15 mouse cellular contexts compared by ENCODE assay signal in the genomic region with DNA sequence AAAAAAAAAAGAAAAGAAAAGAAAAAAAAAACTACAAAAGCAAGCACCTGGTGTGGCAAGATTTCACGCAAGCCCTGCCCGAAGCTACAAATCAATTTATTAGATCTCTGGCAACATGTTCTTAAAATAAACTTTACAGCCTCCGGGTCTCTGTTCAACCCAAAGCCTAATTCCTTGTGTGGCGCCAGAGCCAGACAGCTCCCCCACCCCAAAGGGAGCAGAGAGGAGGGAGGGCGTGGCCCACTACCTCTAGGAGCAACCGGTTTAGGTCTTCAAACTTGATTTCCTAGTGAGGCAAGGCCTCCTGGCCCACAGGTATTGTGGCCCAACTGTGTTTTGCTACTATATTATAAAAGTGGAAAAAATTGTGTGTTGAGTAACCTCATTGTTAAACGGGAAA. TPM values are rescaled to one million over a fixed set of nuclear protein-coding genes. Genes with fewer than 3 reads are reported as not detected.
DNase-seq lines count a peak whose midpoint lies in the region; ATAC-seq and TF ChIP-seq lines count a peak whose summit lies in the region.
"Had no signal": no experiment of that assay in that cellular context is flagged by ENCODE, and none has a peak within 500 bp of the region (broad histone marks: within the 10 kb centered on the region; RNA-seq: fewer than 3 reads in every experiment).

No protein-coding gene starts in this region.

- no peaks in the 10 kb centered on the region for H3K36me3 ChIP-seq in kidney, embryonic 15.5 days
- H3K36me3 ChIP-seq in embryonic facial prominence, embryonic 15.5 days = no peaks in the 10 kb centered on the region
- H3K36me3 ChIP-seq in limb, embryonic 13.5 days = no peaks in the 10 kb centered on the region
- no peaks in the 10 kb centered on the region for H3K36me3 ChIP-seq in midbrain, postnatal 0 days (ENCODE audit: insufficient read depth, low read length)
- H3K36me3 ChIP-seq: forebrain, embryonic 12.5 days; hindbrain, embryonic 15.5 days; liver, embryonic 15.5 days had no signal

- no peaks in the 10 kb centered on the region for H3K9me3 ChIP-seq in kidney, embryonic 15.5 days (replicated peaks)
- no peaks in the 10 kb centered on the region for H3K9me3 ChIP-seq in embryonic facial prominence, embryonic 15.5 days (replicated peaks)
- no peaks in the 10 kb centered on the region for H3K9me3 ChIP-seq in limb, embryonic 13.5 days
- H3K9me3 ChIP-seq in midbrain, postnatal 0 days (ENCODE audit: low read length) = no peaks in the 10 kb centered on the region
- H3K9me3 ChIP-seq: forebrain, embryonic 12.5 days; hindbrain, embryonic 15.5 days; liver, embryonic 15.5 days had no signal

- H3K4me2 ChIP-seq in kidney, embryonic 15.5 days = no peak overlapping the region
- no peak overlapping the region for H3K4me2 ChIP-seq in embryonic facial prominence, embryonic 15.5 days (replicated peaks)
- no peak overlapping the region for H3K4me2 ChIP-seq in limb, embryonic 13.5 days (replicated peaks)
- no peak overlapping the region for H3K4me2 ChIP-seq in midbrain, postnatal 0 days (ENCODE audit: low read depth, low read length, poor library complexity, severe bottlenecking)
- H3K4me2 ChIP-seq: forebrain, embryonic 12.5 days; hindbrain, embryonic 15.5 days; liver, embryonic 15.5 days had no signal

- no peak overlapping the region for H3K4me3 ChIP-seq in kidney, embryonic 15.5 days (replicated peaks)
- H3K4me3 ChIP-seq in embryonic facial prominence, embryonic 15.5 days (replicated peaks) = no peak overlapping the region
- no peak overlapping the region for H3K4me3 ChIP-seq in limb, embryonic 13.5 days
- no peak overlapping the region for H3K4me3 ChIP-seq in midbrain, postnatal 0 days (ENCODE audit: low read depth, low read length)
- H3K4me3 ChIP-seq: forebrain, embryonic 12.5 days; hindbrain, embryonic 15.5 days; liver, embryonic 15.5 days had no signal

- ATAC-seq in kidney, embryonic 15.5 days (replicated peaks; ENCODE audit: low FRiP score) = no peak
- peak; percentile 51; the same call in 1 of the 2 replicates for ATAC-seq in embryonic facial prominence, embryonic 15.5 days (ENCODE audit: insufficient number of reproducible peaks, low FRiP score, low TSS enrichment, low read depth)
- peak; percentile 58; the same call in 1 of the 2 replicates for ATAC-seq in limb, embryonic 13.5 days (ENCODE audit: low FRiP score, low read depth)
- no peak for ATAC-seq in midbrain, postnatal 0 days (ENCODE audit: low FRiP score)
- no peak for ATAC-seq in cerebellum, adult (ENCODE audit: insufficient number of reproducible peaks, low FRiP score, low TSS enrichment)

- WGBS in kidney, embryonic 15.5 days = 13% methylated on average over 7 of the region's 7 CpGs
- 14% methylated on average over 7 of the region's 7 CpGs for WGBS in embryonic facial prominence, embryonic 15.5 days
- WGBS in limb, embryonic 13.5 days = 4% methylated on average over 7 of the region's 7 CpGs
- 38% methylated on average over 7 of the region's 7 CpGs for WGBS in midbrain, postnatal 0 days

- H3K9ac ChIP-seq in kidney, embryonic 15.5 days = no peak overlapping the region
- no peak overlapping the region for H3K9ac ChIP-seq in embryonic facial prominence, embryonic 15.5 days
- no peak overlapping the region for H3K9ac ChIP-seq in limb, embryonic 13.5 days
- H3K9ac ChIP-seq in midbrain, postnatal 0 days (replicated peaks; ENCODE audit: low read length, poor library complexity, severe bottlenecking) = no peak overlapping the region
- H3K9ac ChIP-seq: forebrain, embryonic 12.5 days; hindbrain, embryonic 15.5 days; liver, embryonic 15.5 days had no signal

- H3K27ac ChIP-seq in kidney, embryonic 15.5 days = peak overlapping the region; percentile 32
- H3K27ac ChIP-seq in embryonic facial prominence, embryonic 15.5 days (replicated peaks) = no peak overlapping the region
- H3K27ac ChIP-seq in limb, embryonic 13.5 days = peak overlapping the region; percentile 23; the same call in 1 of the 2 replicates
- H3K27ac ChIP-seq in midbrain, postnatal 0 days (ENCODE audit: low read depth, low read length) = no peak overlapping the region
- H3K27ac ChIP-seq: forebrain, embryonic 12.5 days; hindbrain, embryonic 15.5 days; liver, embryonic 15.5 days had no signal

- no peak for DNase-seq in kidney, postnatal 14 days
- peak; percentile 59 for DNase-seq in ES-CJ7 (ENCODE audit: low read depth, low spot score)
- DNase-seq in thymus, postnatal 25 days = no peak
- DNase-seq in midbrain, postnatal 0 days (ENCODE audit: low spot score) = no peak
- DNase-seq: cerebellum, adult 18-20 months; kidney, postnatal 36 days; right cerebral cortex, postnatal 14 days; thymus, postnatal 36 days had no signal

- no peaks in the 10 kb centered on the region for H3K27me3 ChIP-seq in kidney, embryonic 15.5 days
- no peaks in the 10 kb centered on the region for H3K27me3 ChIP-seq in embryonic facial prominence, embryonic 15.5 days
- no peaks in the 10 kb centered on the region for H3K27me3 ChIP-seq in limb, embryonic 13.5 days
- H3K27me3 ChIP-seq in midbrain, postnatal 0 days (ENCODE audit: insufficient read depth, low read length) = no peaks in the 10 kb centered on the region
- H3K27me3 ChIP-seq: forebrain, embryonic 12.5 days; hindbrain, embryonic 15.5 days; liver, embryonic 15.5 days had no signal

- no peak for TF ChIP-seq CTCF in midbrain, postnatal 0 days (IDR thresholded peaks at IDR 0.05)

- H3K4me1 ChIP-seq in kidney, embryonic 15.5 days = peaks cover 42% of the 10 kb centered on the region
- peaks cover 6% of the 10 kb centered on the region for H3K4me1 ChIP-seq in embryonic facial prominence, embryonic 15.5 days
- peaks cover 35% of the 10 kb centered on the region for H3K4me1 ChIP-seq in limb, embryonic 13.5 days
- H3K4me1 ChIP-seq in midbrain, postnatal 0 days (ENCODE audit: insufficient read depth, low read length) = no peaks in the 10 kb centered on the region
- H3K4me1 ChIP-seq: liver, embryonic 15.5 days had no signal

RNA-seq across cellular contexts. Expression of a gene that starts 57.8 kb away (rescaled TPM):
- polyA plus RNA-seq in kidney, embryonic 15.5 days (2015; fragmentation: Nextera tagmentation; extraction: Ambion mirVana) = 14.2 and 15.9 TPM in 2 replicates
- 5.8 and 7.1 TPM in 2 replicates for polyA plus RNA-seq in embryonic facial prominence, embryonic 15.5 days (2015; fragmentation: Nextera tagmentation; extraction: Ambion mirVana)
- polyA plus RNA-seq in limb, embryonic 13.5 days (2015; fragmentation: Nextera tagmentation; extraction: Ambion mirVana) = 5.7 and 6.8 TPM in 2 replicates
- 8.8 and 10.0 TPM in 2 replicates for total RNA-seq in midbrain, postnatal 0 days (2014; rRNA removed)
- polyA plus RNA-seq in midbrain, postnatal 0 days (2015; fragmentation: Nextera tagmentation; extraction: Ambion mirVana) = 1.0 and 1.5 TPM in 2 replicates

Comparison
In these comparisons a context has a peak if more than half of its experiments do, and no peak if none do; other contexts are left out.
1. ATAC-seq: peak in embryonic facial prominence, embryonic 15.5 days (single experiment) and limb, embryonic 13.5 days (single experiment); none in kidney, embryonic 15.5 days (single experiment), midbrain, postnatal 0 days (single experiment) and cerebellum, adult (single experiment).
2. H3K27ac ChIP-seq: peak in kidney, embryonic 15.5 days (single experiment) and limb, embryonic 13.5 days (single experiment); none in embryonic facial prominence, embryonic 15.5 days (single experiment) and midbrain, postnatal 0 days (single experiment).